Mouse (Mus musculus): ENCODE measurements around the gene Hist1h2bf. TPM values are rescaled to one million over a fixed set of nuclear protein-coding genes. Genes with fewer than 3 reads are reported as not detected.

The Hist1h2bf gene
- total and polyA plus RNA-seq, 3 experiments = 1.00 to 8.4 (median 5.2) TPM

GRCm38 (mm10) chr13:23529480-23530165 lies 44.4 kb downstream of the Hist1h2bf start:
- H3K4me3 ChIP-seq = peak overlapping the region; percentile 86
- intact Hi-C loops (cut with DNase I) = loop anchor here (1.0 to 5.0 kb wide), 6 partner anchors 10 to 1502 kb away; partner anchors contain the start of genes Hist1h1e, Hist1h2be and Hist1h3f

GRCm38 (mm10) chr13:23529005-23529404 lies 45.0 kb downstream of the Hist1h2bf start:
- no peak for TF ChIP-seq POLR2A (IDR thresholded peaks at IDR 0.05; ENCODE audit: insufficient read depth, low read depth, low read length)
- TF ChIP-seq CTCF (IDR thresholded peaks at IDR 0.05) = no peak
- TF ChIP-seq EP300 (IDR thresholded peaks at IDR 0.05; ENCODE audit: insufficient read depth, low read depth, low read length) = no peak
- H3K9ac ChIP-seq (ENCODE audit: low read depth, low read length) = no peak overlapping the region
- H3K27ac ChIP-seq = peak overlapping the region; percentile 97
- no peak overlapping the region for H3K4me3 ChIP-seq
- intact Hi-C loops (cut with DNase I) = loop anchor here (5.0 kb wide), 1 partner anchor 1502 kb away; no protein-coding TSS in a partner anchor
- no peaks in the 10 kb centered on the region for H3K79me2 ChIP-seq (replicated peaks; ENCODE audit: control insufficient read depth, insufficient read depth, low read length)
- no peaks in the 10 kb centered on the region for H3K27me3 ChIP-seq (ENCODE audit: control insufficient read depth, insufficient read depth, low read length)
- 77% methylated on average over 5 of the region's 5 CpGs for WGBS
- no peak for DNase-seq
- peaks cover 4% of the 10 kb centered on the region for H3K4me1 ChIP-seq (ENCODE audit: control insufficient read depth, insufficient read depth, low read length)
- H3K36me3 ChIP-seq (ENCODE audit: control insufficient read depth, insufficient read depth, low read length) = peaks cover 10% of the 10 kb centered on the region

More at GRCm38 (mm10) chr13:23529480-23530165, 44.4 kb downstream of the Hist1h2bf start:
- H3K4me1 ChIP-seq (ENCODE audit: control insufficient read depth, insufficient read depth, low read length) = peaks cover 4% of the 10 kb centered on the region
- no peaks in the 10 kb centered on the region for H3K79me2 ChIP-seq (replicated peaks; ENCODE audit: control insufficient read depth, insufficient read depth, low read length)
- no peaks in the 10 kb centered on the region for H3K27me3 ChIP-seq (ENCODE audit: control insufficient read depth, insufficient read depth, low read length)
- peak overlapping the region; percentile 97 for H3K27ac ChIP-seq
- TF ChIP-seq POLR2A (IDR thresholded peaks at IDR 0.05; ENCODE audit: insufficient read depth, low read depth, low read length) (no peak), CTCF (IDR thresholded peaks at IDR 0.05) (no peak)
- no peak overlapping the region for H3K9ac ChIP-seq (ENCODE audit: low read depth, low read length)
- DNase-seq = no peak
- peaks cover 13% of the 10 kb centered on the region for H3K36me3 ChIP-seq (ENCODE audit: control insufficient read depth, insufficient read depth, low read length)
- 24% methylated on average over 2 of the region's 2 CpGs for WGBS

GRCm38 (mm10) chr13:23526312-23526711 lies 47.7 kb downstream of the Hist1h2bf start:
- no peak overlapping the region for H3K27ac ChIP-seq
- TF ChIP-seq EP300 (IDR thresholded peaks at IDR 0.05; ENCODE audit: insufficient read depth, low read depth, low read length) (peak; percentile 95), CTCF (IDR thresholded peaks at IDR 0.05) (no peak)

GRCm38 (mm10) chr13:23525901-23526300 lies 48.1 kb downstream of the Hist1h2bf start:
- TF ChIP-seq CTCF (IDR thresholded peaks at IDR 0.05) (no peak), POLR2A (IDR thresholded peaks at IDR 0.05; ENCODE audit: insufficient read depth, low read depth, low read length) (no peak), EP300 (IDR thresholded peaks at IDR 0.05; ENCODE audit: insufficient read depth, low read depth, low read length) (no peak)
- peak overlapping the region; percentile 26; the same call in 1 of the 2 replicates for H3K4me3 ChIP-seq
- H3K27ac ChIP-seq = no peak overlapping the region
- H3K79me2 ChIP-seq (replicated peaks; ENCODE audit: control insufficient read depth, insufficient read depth, low read length) = no peaks in the 10 kb centered on the region
- intact Hi-C loops (cut with DNase I) = loop anchor here (5.0 kb wide), 1 partner anchor 1499 kb away; no protein-coding TSS in a partner anchor
- no peaks in the 10 kb centered on the region; the same call in none of the 2 replicates for H3K4me1 ChIP-seq (ENCODE audit: control insufficient read depth, insufficient read depth, low read length)
- WGBS = 8% methylated on average over 10 of the region's 10 CpGs
- H3K9ac ChIP-seq (ENCODE audit: low read depth, low read length) = no peak overlapping the region
- no peaks in the 10 kb centered on the region; the same call in 1 of the 2 replicates for H3K36me3 ChIP-seq (ENCODE audit: control insufficient read depth, insufficient read depth, low read length)
- H3K27me3 ChIP-seq (ENCODE audit: control insufficient read depth, insufficient read depth, low read length) = no peaks in the 10 kb centered on the region
- no peak for DNase-seq

More at GRCm38 (mm10) chr13:23526312-23526711, 47.7 kb downstream of the Hist1h2bf start:
- H3K36me3 ChIP-seq (ENCODE audit: control insufficient read depth, insufficient read depth, low read length) = no peaks in the 10 kb centered on the region; the same call in 1 of the 2 replicates
- DNase-seq = peak; percentile 86 to 91
- 1% methylated on average over 17 of the region's 17 CpGs for WGBS
- H3K79me2 ChIP-seq (replicated peaks; ENCODE audit: control insufficient read depth, insufficient read depth, low read length) = no peaks in the 10 kb centered on the region
- H3K27me3 ChIP-seq (ENCODE audit: control insufficient read depth, insufficient read depth, low read length) = no peaks in the 10 kb centered on the region
- H3K4me1 ChIP-seq (ENCODE audit: control insufficient read depth, insufficient read depth, low read length) = no peaks in the 10 kb centered on the region; the same call in none of the 2 replicates
- intact Hi-C loops (cut with DNase I) = loop anchor here (5.0 kb wide), 1 partner anchor 1499 kb away; no protein-coding TSS in a partner anchor
- peak overlapping the region; percentile 47 for H3K4me3 ChIP-seq
- peak overlapping the region; percentile 66 for H3K9ac ChIP-seq (ENCODE audit: low read depth, low read length)

GRCm38 (mm10) chr13:23524654-23525053 lies 49.3 kb downstream of the Hist1h2bf start:
- no peak overlapping the region for H3K4me3 ChIP-seq
- no peaks in the 10 kb centered on the region; the same call in 1 of the 2 replicates for H3K36me3 ChIP-seq (ENCODE audit: control insufficient read depth, insufficient read depth, low read length)
- DNase-seq = peak; percentile 68 to 81
- no peaks in the 10 kb centered on the region; the same call in 1 of the 2 replicates for H3K4me1 ChIP-seq (ENCODE audit: control insufficient read depth, insufficient read depth, low read length)
- WGBS = 12% methylated on average over 5 of the region's 5 CpGs
- H3K9ac ChIP-seq (ENCODE audit: low read depth, low read length) = no peak overlapping the region
- no peaks in the 10 kb centered on the region for H3K79me2 ChIP-seq (replicated peaks; ENCODE audit: control insufficient read depth, insufficient read depth, low read length)
- H3K27me3 ChIP-seq (ENCODE audit: control insufficient read depth, insufficient read depth, low read length) = no peaks in the 10 kb centered on the region
- no peak overlapping the region for H3K27ac ChIP-seq
- intact Hi-C loops (cut with DNase I) = loop anchor here (5.0 kb wide), 1 partner anchor 1497 kb away; no protein-coding TSS in a partner anchor
- TF ChIP-seq EP300 (IDR thresholded peaks at IDR 0.05; ENCODE audit: insufficient read depth, low read depth, low read length) (0 out of 2 replicates have a peak, but pooled peaks have one; percentile 43), CTCF (IDR thresholded peaks at IDR 0.05) (peak; percentile 97), POLR2A (IDR thresholded peaks at IDR 0.05; ENCODE audit: insufficient read depth, low read depth, low read length) (no peak)

GRCm38 (mm10) chr13:23523976-23524375 lies 50.0 kb downstream of the Hist1h2bf start:
- 26% methylated on average over 5 of the region's 5 CpGs for WGBS
- TF ChIP-seq EP300 (IDR thresholded peaks at IDR 0.05; ENCODE audit: insufficient read depth, low read depth, low read length) (no peak), CTCF (IDR thresholded peaks at IDR 0.05) (no peak), POLR2A (IDR thresholded peaks at IDR 0.05; ENCODE audit: insufficient read depth, low read depth, low read length) (no peak)

More at GRCm38 (mm10) chr13:23523976-23524375, 50.0 kb downstream of the Hist1h2bf start:
- Histone ChIP-seq H3K9ac (ENCODE audit: low read depth, low read length) (no peak overlapping the region), H3K27me3 (ENCODE audit: control insufficient read depth, insufficient read depth, low read length) (no peaks in the 10 kb centered on the region), H3K36me3 (ENCODE audit: control insufficient read depth, insufficient read depth, low read length) (no peaks in the 10 kb centered on the region; the same call in 1 of the 2 replicates), H3K4me3 (no peak overlapping the region), H3K27ac (no peak overlapping the region), H3K79me2 (replicated peaks; ENCODE audit: control insufficient read depth, insufficient read depth, low read length) (no peaks in the 10 kb centered on the region), H3K4me1 (ENCODE audit: control insufficient read depth, insufficient read depth, low read length) (no peaks in the 10 kb centered on the region; the same call in 1 of the 2 replicates)
- intact Hi-C loops (cut with DNase I) = no loop called here
- no peak for DNase-seq

Small RNAs within 50 kb of the gene (microRNA-seq; reads per million reads assigned to microRNA genes)
- gene Gm44297 (0 reads per million in 2 experiments), gene Gm44359 (0 reads per million in 2 experiments), gene Gm44394 (0 reads per million in 2 experiments)

Other genes starting within 250 kb of the Hist1h2bf start
Only the 30 nearest of the 35 such genes appear.
- 1 to 10 TPM; 3.9 to 5.1 TPM for gene Abt1, start 150.3 kb downstream of the Hist1h2bf start, total RNA-seq (2021)
- gene Abt1, start 150.3 kb downstream of the Hist1h2bf start, polyA plus RNA-seq (2012; rRNA removed) = 2.4 and 3.1 TPM in 2 replicates
- not detected for gene Btn1a1, start 108.3 kb downstream of the Hist1h2bf start, total RNA-seq (2021)
- 0.20 TPM in 1 of 2 replicates, not detected in the other for gene Btn1a1, start 108.3 kb downstream of the Hist1h2bf start, polyA plus RNA-seq (2012; rRNA removed)
- not detected for gene Btn2a2, start 85.3 kb downstream of the Hist1h2bf start, total RNA-seq (2021)
- gene Btn2a2, start 85.3 kb downstream of the Hist1h2bf start, polyA plus RNA-seq (2012; rRNA removed) = not detected in 2 replicates
- gene Hist1h4h, start 43.1 kb downstream of the Hist1h2bf start, total RNA-seq (2021) = 100 to 1,000 TPM; 212 to 239 TPM
- 53.1 and 61.9 TPM in 2 replicates for gene Hist1h4h, start 43.1 kb downstream of the Hist1h2bf start, polyA plus RNA-seq (2012; rRNA removed)
- gene Hist1h2af, start 40.3 kb downstream of the Hist1h2bf start, total RNA-seq (2021) = 1 to 10 TPM; 4.4 to 9.8 TPM
- gene Hist1h2af, start 40.3 kb downstream of the Hist1h2bf start, polyA plus RNA-seq (2012; rRNA removed) = 1.9 and 2.0 TPM in 2 replicates
- 1 to 10 TPM in 1 of 2 experiments, under 1 TPM in 1; 0.94 to 2.1 TPM for gene Hist1h3g, start 38.8 kb downstream of the Hist1h2bf start, total RNA-seq (2021)
- gene Hist1h3g, start 38.8 kb downstream of the Hist1h2bf start, polyA plus RNA-seq (2012; rRNA removed) = 0.80 and 1.8 TPM in 2 replicates
- gene Hist1h2bh, start 30.8 kb downstream of the Hist1h2bf start, total RNA-seq (2021) = 1 to 10 TPM; 1.1 to 1.2 TPM
- gene Hist1h2bh, start 30.8 kb downstream of the Hist1h2bf start, polyA plus RNA-seq (2012; rRNA removed) = 0.29 and 0.61 TPM in 2 replicates
- gene Hist1h3f, start 30.1 kb downstream of the Hist1h2bf start, total RNA-seq (2021) = 1 to 10 TPM; 5.1 to 5.5 TPM
- 0.94 and 1.1 TPM in 2 replicates for gene Hist1h3f, start 30.1 kb downstream of the Hist1h2bf start, polyA plus RNA-seq (2012; rRNA removed)
- gene Hist1h4f, start 22.5 kb downstream of the Hist1h2bf start, total RNA-seq (2021) = 10 to 100 TPM; 14.7 to 19.6 TPM
- gene Hist1h4f, start 22.5 kb downstream of the Hist1h2bf start, polyA plus RNA-seq (2012; rRNA removed) = 0.88 TPM in 1 of 2 replicates, not detected in the other
- under 1 TPM; 0.86 to 0.91 TPM for gene Hist1h1d, start 20.9 kb downstream of the Hist1h2bf start, total RNA-seq (2021)
- gene Hist1h1d, start 20.9 kb downstream of the Hist1h2bf start, polyA plus RNA-seq (2012; rRNA removed) = 0.04 and 0.09 TPM in 2 replicates
- 10 to 100 TPM; 14.0 to 14.6 TPM for gene Hist1h3e, start 11.8 kb downstream of the Hist1h2bf start, total RNA-seq (2021)
- 1.8 and 2.0 TPM in 2 replicates for gene Hist1h3e, start 11.8 kb downstream of the Hist1h2bf start, polyA plus RNA-seq (2012; rRNA removed)
- gene Hist1h2ae, start 3.0 kb downstream of the Hist1h2bf start, total RNA-seq (2021) = 1 to 10 TPM; 1.8 to 2.8 TPM
- gene Hist1h2ae, start 3.0 kb downstream of the Hist1h2bf start, polyA plus RNA-seq (2012; rRNA removed) = 0.49 and 0.50 TPM in 2 replicates
- gene Hist1h2bg, start 2.8 kb downstream of the Hist1h2bf start, total RNA-seq (2021) = 10 to 100 TPM; 16.4 to 19.5 TPM
- gene Hist1h2bg, start 2.8 kb downstream of the Hist1h2bf start, polyA plus RNA-seq (2012; rRNA removed) = 3.3 TPM in 2 replicates
- 1 to 10 TPM; 1.4 to 2.8 TPM for gene Hist1h2ad, start 185 bp upstream of the Hist1h2bf start, total RNA-seq (2021)
- 0.61 TPM in 1 of 2 replicates, not detected in the other for gene Hist1h2ad, start 185 bp upstream of the Hist1h2bf start, polyA plus RNA-seq (2012; rRNA removed)
- gene Hist1h3d, start 1.6 kb upstream of the Hist1h2bf start, total RNA-seq (2021) = 1 to 10 TPM; 1.5 to 2.3 TPM
- gene Hist1h3d, start 1.6 kb upstream of the Hist1h2bf start, polyA plus RNA-seq (2012; rRNA removed) = 1.1 and 1.6 TPM in 2 replicates
- gene Hist1h4d, start 7.4 kb upstream of the Hist1h2bf start, total RNA-seq (2021) = 10 to 100 TPM; 47.3 to 51.7 TPM
- gene Hist1h4d, start 7.4 kb upstream of the Hist1h2bf start, polyA plus RNA-seq (2012; rRNA removed) = 1.7 and 2.5 TPM in 2 replicates
- 1 to 10 TPM; 8.8 to 9.8 TPM for gene Hist1h2be, start 46.9 kb upstream of the Hist1h2bf start, total RNA-seq (2021)
- 2.4 and 4.9 TPM in 2 replicates for gene Hist1h2be, start 46.9 kb upstream of the Hist1h2bf start, polyA plus RNA-seq (2012; rRNA removed)
- gene Hist1h1e, start 48.4 kb upstream of the Hist1h2bf start, total RNA-seq (2021) = 10 to 100 TPM; 20.4 to 28.8 TPM
- 1.3 and 3.2 TPM in 2 replicates for gene Hist1h1e, start 48.4 kb upstream of the Hist1h2bf start, polyA plus RNA-seq (2012; rRNA removed)
- gene Hist1h2ac, start 109.8 kb upstream of the Hist1h2bf start, total RNA-seq (2021) = 1 to 10 TPM; 1.3 to 1.6 TPM
- gene Hist1h2ac, start 109.8 kb upstream of the Hist1h2bf start, polyA plus RNA-seq (2012; rRNA removed) = 0.57 and 0.76 TPM in 2 replicates
- 10 to 100 TPM; 73.4 to 78.7 TPM for gene Hist1h2bc, start 110.0 kb upstream of the Hist1h2bf start, total RNA-seq (2021)
- gene Hist1h2bc, start 110.0 kb upstream of the Hist1h2bf start, polyA plus RNA-seq (2012; rRNA removed) = 119 and 135 TPM in 2 replicates
- not detected for gene Hist1h1t, start 121.6 kb upstream of the Hist1h2bf start, total RNA-seq (2021)
- not detected in 2 replicates for gene Hist1h1t, start 121.6 kb upstream of the Hist1h2bf start, polyA plus RNA-seq (2012; rRNA removed)
- 10 to 100 TPM; 42.3 to 45.8 TPM for gene Hist1h4c, start 124.3 kb upstream of the Hist1h2bf start, total RNA-seq (2021)
- 1.5 and 3.2 TPM in 2 replicates for gene Hist1h4c, start 124.3 kb upstream of the Hist1h2bf start, polyA plus RNA-seq (2012; rRNA removed)
- 10 to 100 TPM; 58.9 to 62.8 TPM for gene Hfe, start 136.7 kb upstream of the Hist1h2bf start, total RNA-seq (2021)
- gene Hfe, start 136.7 kb upstream of the Hist1h2bf start, polyA plus RNA-seq (2012; rRNA removed) = 16.8 and 21.1 TPM in 2 replicates
- 100 to 1,000 TPM; 147 to 185 TPM for gene Hist1h1c, start 164.6 kb upstream of the Hist1h2bf start, total RNA-seq (2021)
- gene Hist1h1c, start 164.6 kb upstream of the Hist1h2bf start, polyA plus RNA-seq (2012; rRNA removed) = 55.5 and 80.0 TPM in 2 replicates
- 1 to 10 TPM in 1 of 2 experiments, not detected in 1; 2.5 TPM for gene Hist1h3c, start 171.4 kb upstream of the Hist1h2bf start, total RNA-seq (2021)
- gene Hist1h3c, start 171.4 kb upstream of the Hist1h2bf start, polyA plus RNA-seq (2012; rRNA removed) = 0.64 TPM in 1 of 2 replicates, not detected in the other
- gene Hist1h2bb, start 172.5 kb upstream of the Hist1h2bf start, total RNA-seq (2021) = 1 to 10 TPM; 3.2 to 4.9 TPM
- 0.47 and 0.76 TPM in 2 replicates for gene Hist1h2bb, start 172.5 kb upstream of the Hist1h2bf start, polyA plus RNA-seq (2012; rRNA removed)
- gene Hist1h2ab, start 176.9 kb upstream of the Hist1h2bf start, total RNA-seq (2021) = 1 to 10 TPM; 4.4 to 6.7 TPM
- 0.51 TPM in 1 of 2 replicates, not detected in the other for gene Hist1h2ab, start 176.9 kb upstream of the Hist1h2bf start, polyA plus RNA-seq (2012; rRNA removed)
- gene Hist1h3b, start 178.1 kb upstream of the Hist1h2bf start, total RNA-seq (2021) = 1 to 10 TPM; 6.4 to 8.0 TPM
- gene Hist1h3b, start 178.1 kb upstream of the Hist1h2bf start, polyA plus RNA-seq (2012; rRNA removed) = 1.7 TPM in 1 of 2 replicates, not detected in the other
- gene Hist1h4b, start 182.8 kb upstream of the Hist1h2bf start, total RNA-seq (2021) = 10 to 100 TPM in 1 of 2 experiments, 1 to 10 TPM in 1; 4.9 to 11.3 TPM
- 1.1 TPM in 1 of 2 replicates, not detected in the other for gene Hist1h4b, start 182.8 kb upstream of the Hist1h2bf start, polyA plus RNA-seq (2012; rRNA removed)
- gene Hist1h4a, start 187.0 kb upstream of the Hist1h2bf start, total RNA-seq (2021) = 1 to 10 TPM; 6.2 to 7.2 TPM
- gene Hist1h4a, start 187.0 kb upstream of the Hist1h2bf start, polyA plus RNA-seq (2012; rRNA removed) = 0.47 TPM in 1 of 2 replicates, not detected in the other